Mouse (Mus musculus) embryo, embryonic 10.5 days (tissue): ENCODE data around the gene Gpsm1.
"Not testable (repeated sequence)": the region's sequence is repeated elsewhere in the genome, so short reads cannot be mapped to it uniquely, and the experiment has no call there.

Experiments used
- DNase-seq: peaks from one replicate; pipeline ENCODE4 v3.0.0-alpha.2; 2015; ENCODE audit warnings: low spot score

The Gpsm1 gene

DNA sequence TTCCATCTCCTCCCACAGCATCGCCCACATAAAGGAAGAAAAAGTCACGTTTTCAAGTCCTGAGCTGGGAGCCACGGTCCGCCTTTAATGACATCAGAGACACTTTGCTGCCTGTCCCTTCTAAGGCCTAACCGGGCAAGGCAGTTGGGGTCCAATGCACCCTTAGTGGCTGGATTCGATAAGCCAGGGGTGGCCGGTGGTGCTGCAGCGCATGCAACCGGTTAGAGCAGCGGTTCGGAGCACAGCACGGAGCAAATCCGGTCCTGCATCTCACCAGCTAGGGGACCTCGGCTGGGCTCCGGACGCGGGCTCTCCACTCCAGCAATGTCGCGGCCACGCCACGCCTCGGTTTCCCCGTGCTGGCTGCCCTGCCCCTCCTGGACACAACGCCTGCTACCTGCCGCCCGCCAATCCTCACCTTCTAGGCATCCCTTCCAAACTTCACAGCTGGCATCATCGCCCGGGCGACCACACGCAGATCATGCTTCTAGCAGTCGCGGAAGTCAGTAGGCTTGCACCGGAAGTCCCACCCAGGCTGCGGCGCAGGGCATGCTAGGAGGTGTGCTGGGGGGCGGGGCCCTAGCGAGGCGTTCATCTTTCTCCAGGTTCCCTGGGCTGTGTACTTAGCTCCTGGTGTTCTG lies 64.9 kb downstream of the Gpsm1 start, which contains the start of gene Snapc4:
Gene Snapc4, minus strand, starts transcription at position 523 of the 641 bp plus-strand sequence.
- DNase-seq = peak; percentile 92

GRCm38 (mm10) chr2:26380871-26381270 lies 65.6 kb downstream of the Gpsm1 start:
- not testable (repeated sequence) for DNase-seq

DNA sequence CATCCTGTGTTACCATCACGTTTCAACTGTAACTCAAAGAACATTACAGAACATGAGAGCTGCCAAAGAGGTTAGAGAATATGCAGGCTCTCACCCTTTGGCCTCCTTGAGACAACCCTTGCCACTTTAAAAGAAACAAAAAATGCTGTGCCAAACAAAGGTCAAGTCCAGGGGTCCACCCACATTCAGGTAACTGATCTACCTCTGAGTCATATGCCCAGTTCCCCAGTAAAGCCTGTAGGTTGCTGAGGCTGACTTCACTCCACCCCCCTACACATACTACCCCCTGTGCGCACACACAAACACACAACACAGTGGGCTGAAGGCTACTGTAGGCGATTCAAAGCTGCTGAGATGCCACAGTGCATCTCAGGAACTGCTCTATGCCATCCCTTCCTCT lies 72.4 kb downstream of the Gpsm1 start:
- no peak for DNase-seq

- DNase-seq = peak; percentile 23
These were observed 73.4 kb downstream of the Gpsm1 start for GRCm38 (mm10) chr2:26388682-26389153.

- DNase-seq = peak; percentile 88
These were observed 73.9 kb downstream of the Gpsm1 start, which contains the start of the genes Entr1 and Pmpca for GRCm38 (mm10) chr2:26389154-26389690. Gene Entr1 (minus strand): TSS chr2:26389316. Gene Pmpca (plus strand): TSS chr2:26389339.

- DNase-seq = no peak
These were observed 75.6 kb downstream of the Gpsm1 start for GRCm38 (mm10) chr2:26390954-26391353.

- no peak for DNase-seq
These were observed 76.3 kb downstream of the Gpsm1 start for GRCm38 (mm10) chr2:26391617-26392016.
